Mouse (Mus musculus): ENCODE results near the gene Parp2. TPM values are rescaled to one million over a fixed set of nuclear protein-coding genes. Genes with fewer than 3 reads are reported as not detected.
A peak's percentile ranks its signal among the peaks of the same experiment; 100 is the strongest.

Gene Parp2
- 57.1 and 59.2 TPM in 2 replicates for polyA plus RNA-seq (2015; fragmentation: Nextera tagmentation; extraction: Ambion mirVana)

GRCm38 (mm10) chr14:50807487-50808072 is at the start of gene Parp2, which contains the start of gene Ccnb1ip1:
TSS of gene Parp2 (plus strand) at chr14:50807841.
TSS of gene Ccnb1ip1 (minus strand) at chr14:50807732.
- H3K4me2 ChIP-seq (replicated peaks) = peak within 1 kb of the TSS; percentile 63
- H3K27ac ChIP-seq = peak within 1 kb of the TSS; percentile 92
- peak; percentile 100 for ATAC-seq
- 0% methylated on average over 42 of the region's 42 CpGs for WGBS
- no peaks in the 10 kb centered on the region for H3K27me3 ChIP-seq (replicated peaks)
- no peaks in the 10 kb centered on the region for H3K9me3 ChIP-seq
- H3K36me3 ChIP-seq = peaks cover 6% of the 10 kb centered on the region
- H3K4me3 ChIP-seq (replicated peaks) = peak within 1 kb of the TSS; percentile 51
- peak within 1 kb of the TSS; percentile 66 for H3K9ac ChIP-seq
- peaks cover 5% of the 10 kb centered on the region; the same call in 1 of the 2 replicates for H3K4me1 ChIP-seq (replicated peaks)

GRCm38 (mm10) chr14:50758416-50759085 is 49.1 kb upstream of the Parp2 start:
- 79% methylated on average over 5 of the region's 5 CpGs for WGBS
- no peak overlapping the region for H3K9ac ChIP-seq
- H3K9me3 ChIP-seq = no peaks in the 10 kb centered on the region
- H3K36me3 ChIP-seq = peaks cover 3% of the 10 kb centered on the region; the same call in 1 of the 2 replicates
- H3K4me3 ChIP-seq (replicated peaks) = no peak overlapping the region
- no peak overlapping the region for H3K27ac ChIP-seq
- H3K27me3 ChIP-seq (replicated peaks) = no peaks in the 10 kb centered on the region
- no peaks in the 10 kb centered on the region for H3K4me1 ChIP-seq (replicated peaks)
- no peak overlapping the region for H3K4me2 ChIP-seq (replicated peaks)
- ATAC-seq = no peak

- Histone ChIP-seq H3K9me3 (no peaks in the 10 kb centered on the region), H3K36me3 (peaks cover 16% of the 10 kb centered on the region), H3K27me3 (replicated peaks) (no peaks in the 10 kb centered on the region), H3K27ac (no peak overlapping the region), H3K9ac (no peak overlapping the region), H3K4me3 (replicated peaks) (no peak overlapping the region), H3K4me1 (replicated peaks) (no peaks in the 10 kb centered on the region), H3K4me2 (replicated peaks) (no peak overlapping the region)
- no peak for ATAC-seq
- 92% methylated on average over 6 of the region's 6 CpGs for WGBS
These were observed 41.9 kb upstream of the Parp2 start for GRCm38 (mm10) chr14:50765736-50766135.

GRCm38 (mm10) chr14:50771342-50771741 is 36.3 kb upstream of the Parp2 start:
- no peak overlapping the region for H3K4me3 ChIP-seq (replicated peaks)
- no peaks in the 10 kb centered on the region for H3K9me3 ChIP-seq
- H3K27ac ChIP-seq = no peak overlapping the region
- no peaks in the 10 kb centered on the region for H3K27me3 ChIP-seq (replicated peaks)
- no peak overlapping the region for H3K9ac ChIP-seq
- WGBS = 87% methylated on average over 2 of the region's 2 CpGs
- H3K4me1 ChIP-seq (replicated peaks) = no peaks in the 10 kb centered on the region
- no peak overlapping the region for H3K4me2 ChIP-seq (replicated peaks)
- peaks cover 28% of the 10 kb centered on the region for H3K36me3 ChIP-seq
- no peak for ATAC-seq

- no peaks in the 10 kb centered on the region for H3K9me3 ChIP-seq
- no peak overlapping the region for H3K4me2 ChIP-seq (replicated peaks)
- H3K9ac ChIP-seq = no peak overlapping the region
- 93% methylated on average over 3 of the region's 3 CpGs for WGBS
- H3K27me3 ChIP-seq (replicated peaks) = no peaks in the 10 kb centered on the region
- H3K4me3 ChIP-seq (replicated peaks) = no peak overlapping the region
- H3K4me1 ChIP-seq (replicated peaks) = peaks cover 5% of the 10 kb centered on the region
- H3K27ac ChIP-seq = no peak overlapping the region
- ATAC-seq = no peak
- peaks cover 23% of the 10 kb centered on the region for H3K36me3 ChIP-seq
These were observed 25.5 kb upstream of the Parp2 start for GRCm38 (mm10) chr14:50782166-50782565.

- Histone ChIP-seq H3K36me3 (peaks cover 14% of the 10 kb centered on the region; the same call in 1 of the 2 replicates), H3K27me3 (replicated peaks) (no peaks in the 10 kb centered on the region), H3K4me2 (replicated peaks) (peak overlapping the region; percentile 62), H3K9me3 (no peaks in the 10 kb centered on the region), H3K9ac (peak overlapping the region; percentile 69), H3K4me3 (replicated peaks) (peak overlapping the region; percentile 79), H3K27ac (0 out of 2 replicates have a peak overlapping the region, but pooled peaks have one; percentile 51), H3K4me1 (replicated peaks) (peaks cover 5% of the 10 kb centered on the region)
- peak; percentile 64 for ATAC-seq
- 22% methylated on average over 16 of the region's 16 CpGs for WGBS
These were observed 23.0 kb upstream of the Parp2 start for GRCm38 (mm10) chr14:50784391-50785250.

GRCm38 (mm10) chr14:50785251-50785637 is 22.4 kb upstream of the Parp2 start, which contains the start of gene Ttc5:
TSS of gene Ttc5 (minus strand) at chr14:50785519.
- H3K9me3 ChIP-seq = no peaks in the 10 kb centered on the region
- 0 out of 2 replicates have a peak within 1 kb of the TSS, but pooled peaks have one; percentile 51 for H3K27ac ChIP-seq
- H3K9ac ChIP-seq = peak within 1 kb of the TSS; percentile 69
- H3K36me3 ChIP-seq = peaks cover 14% of the 10 kb centered on the region; the same call in 1 of the 2 replicates
- H3K27me3 ChIP-seq (replicated peaks) = no peaks in the 10 kb centered on the region
- peak within 1 kb of the TSS; percentile 62 for H3K4me2 ChIP-seq (replicated peaks)
- under 1% methylated on average over 21 of the region's 21 CpGs for WGBS
- H3K4me3 ChIP-seq (replicated peaks) = peak within 1 kb of the TSS; percentile 79
- ATAC-seq = peak; percentile 98
- peaks cover 5% of the 10 kb centered on the region for H3K4me1 ChIP-seq (replicated peaks)

GRCm38 (mm10) chr14:50788157-50788556 is 19.5 kb upstream of the Parp2 start:
- Histone ChIP-seq H3K4me1 (replicated peaks) (peaks cover 5% of the 10 kb centered on the region), H3K4me2 (replicated peaks) (no peak overlapping the region), H3K27me3 (replicated peaks) (no peaks in the 10 kb centered on the region), H3K4me3 (replicated peaks) (no peak overlapping the region), H3K9ac (no peak overlapping the region), H3K27ac (no peak overlapping the region), H3K36me3 (no peaks in the 10 kb centered on the region), H3K9me3 (no peaks in the 10 kb centered on the region)
- ATAC-seq = no peak
- 10% methylated on average over 2 of the region's 2 CpGs for WGBS

- H3K9ac ChIP-seq = no peak overlapping the region
- H3K27ac ChIP-seq = no peak overlapping the region
- H3K4me3 ChIP-seq (replicated peaks) = no peak overlapping the region
- H3K4me1 ChIP-seq (replicated peaks) = no peaks in the 10 kb centered on the region
- no peak overlapping the region for H3K4me2 ChIP-seq (replicated peaks)
- H3K9me3 ChIP-seq = no peaks in the 10 kb centered on the region
- no peaks in the 10 kb centered on the region for H3K27me3 ChIP-seq (replicated peaks)
- no peaks in the 10 kb centered on the region for H3K36me3 ChIP-seq
- 92% methylated on average over 24 of the region's 24 CpGs for WGBS
- no peak for ATAC-seq
These were observed 12.2 kb upstream of the Parp2 start for GRCm38 (mm10) chr14:50795261-50795935.

- 87% methylated on average over 4 of the region's 4 CpGs for WGBS
- H3K9me3 ChIP-seq = no peaks in the 10 kb centered on the region
- no peak for ATAC-seq
- no peak overlapping the region for H3K4me3 ChIP-seq (replicated peaks)
- H3K4me1 ChIP-seq (replicated peaks) = no peaks in the 10 kb centered on the region
- H3K4me2 ChIP-seq (replicated peaks) = no peak overlapping the region
- no peaks in the 10 kb centered on the region for H3K27me3 ChIP-seq (replicated peaks)
- H3K27ac ChIP-seq = no peak overlapping the region
- no peak overlapping the region for H3K9ac ChIP-seq
- no peaks in the 10 kb centered on the region for H3K36me3 ChIP-seq
These were observed 11.7 kb upstream of the Parp2 start for GRCm38 (mm10) chr14:50795965-50796364.

- Histone ChIP-seq H3K9ac (no peak overlapping the region), H3K27ac (no peak overlapping the region), H3K27me3 (replicated peaks) (no peaks in the 10 kb centered on the region), H3K4me2 (replicated peaks) (no peak overlapping the region), H3K36me3 (no peaks in the 10 kb centered on the region), H3K4me1 (replicated peaks) (no peaks in the 10 kb centered on the region), H3K9me3 (no peaks in the 10 kb centered on the region), H3K4me3 (replicated peaks) (no peak overlapping the region)
- WGBS = 90% methylated on average over 1 of the region's 1 CpGs
- no peak for ATAC-seq
These were observed 11.2 kb upstream of the Parp2 start for GRCm38 (mm10) chr14:50796464-50796863.

All from intestine, embryonic 15.5 days (tissue).